Mouse (Mus musculus) natural killer cell, adult 2 months (primary cell): ENCODE measurements around the gene Tdrd6.

Experiments
- DNase-seq, 2 experiments: peaks; one replicate each; pipeline ENCODE4 v3.0.0; 2022; ENCODE audit warnings: low spot score in 2 of 2

Gene Tdrd6

GRCm38 (mm10) chr17:43619156-43619555 lies 10.9 kb downstream of the Tdrd6 start:
- no peak for DNase-seq

GRCm38 (mm10) chr17:43612221-43612620 lies 17.9 kb downstream of the Tdrd6 start:
- DNase-seq, result no peak

GRCm38 (mm10) chr17:43611586-43611985 lies 18.5 kb downstream of the Tdrd6 start:
- DNase-seq, result peak in 1 of 2 experiments; percentile 17

GRCm38 (mm10) chr17:43606704-43607103 lies 23.4 kb downstream of the Tdrd6 start:
- peak; percentile 10 to 65 for DNase-seq

GRCm38 (mm10) chr17:43598706-43599105 lies 31.4 kb downstream of the Tdrd6 start:
- DNase-seq, result no peak

GRCm38 (mm10) chr17:43597742-43598141 lies 32.4 kb downstream of the Tdrd6 start:
- no peak for DNase-seq

GRCm38 (mm10) chr17:43592296-43593291 lies 37.5 kb downstream of the Tdrd6 start:
- no peak for DNase-seq

GRCm38 (mm10) chr17:43590531-43590930 lies 39.6 kb downstream of the Tdrd6 start:
- DNase-seq, result no peak

- DNase-seq, result no peak
These were observed 40.3 kb downstream of the Tdrd6 start for GRCm38 (mm10) chr17:43589750-43590149.

GRCm38 (mm10) chr17:43587278-43587677 lies 42.8 kb downstream of the Tdrd6 start:
- DNase-seq, result no peak

GRCm38 (mm10) chr17:43584771-43585170 lies 45.3 kb downstream of the Tdrd6 start:
- no peak for DNase-seq

- no peak for DNase-seq
These were observed 49.1 kb downstream of the Tdrd6 start for GRCm38 (mm10) chr17:43581012-43581467.

GRCm38 (mm10) chr17:43580456-43580855 lies 49.6 kb downstream of the Tdrd6 start:
- no peak for DNase-seq

GRCm38 (mm10) chr17:43573624-43574073 lies 56.5 kb downstream of the Tdrd6 start:
- DNase-seq, result peak in 1 of 2 experiments; percentile 20

GRCm38 (mm10) chr17:43569287-43569686 lies 60.8 kb downstream of the Tdrd6 start:
- DNase-seq, result no peak

GRCm38 (mm10) chr17:43567992-43568888 lies 61.9 kb downstream of the Tdrd6 start, which contains the start of gene Pla2g7:
TSS of gene Pla2g7 (plus strand) at chr17:43568098.
- DNase-seq, result peak in 1 of 2 experiments; percentile 14

- no peak for DNase-seq
These were observed 62.5 kb downstream of the Tdrd6 start for GRCm38 (mm10) chr17:43567593-43567991.
